Mouse (Mus musculus) MEL (cell line): ENCODE data around the gene Copz1. TPM values are rescaled to one million over a fixed set of nuclear protein-coding genes. Genes with fewer than 3 reads are reported as not detected.

Experiments used
- DNase-seq: peaks from one replicate; pipeline ENCODE4 v3.0.0; 2011; ENCODE audit warnings: low read depth, low spot score
- H3K27ac ChIP-seq: 2 replicates; pipeline ENCODE4 v1.5.1; 2012; ENCODE audit warnings: low read depth, mild to moderate bottlenecking, control low read depth, low read length, moderate library complexity; ENCODE audit not compliant: control insufficient read depth
- H3K27me3 ChIP-seq, 2 experiments: fragments of 150-350 bp in 1 of 2; sonication (generic) in 1 of 2; 2 replicates each; pipeline ENCODE4 v1.6.1; 2012; ENCODE audit warnings: low read length in 2 of 2, mild to moderate bottlenecking in 2 of 2, improper control_type of control experiment in 1 of 2, moderate library complexity in 1 of 2; ENCODE audit not compliant: insufficient read depth in 2 of 2, control insufficient read depth in 1 of 2
- H3K36me3 ChIP-seq, 2 experiments: 2 replicates each; pipeline ENCODE4 v1.6.1; 2012 to 2014; ENCODE audit warnings: low read length in 2 of 2, improper control_type of control experiment in 1 of 2, inconsistent platforms in 1 of 2, mild to moderate bottlenecking in 1 of 2; ENCODE audit not compliant: insufficient read depth in 2 of 2, control insufficient read depth in 1 of 2
- H3K4me1 ChIP-seq, 2 experiments: fragments of 150-350 bp in 1 of 2; sonication (generic) in 1 of 2; 2 replicates each; pipeline ENCODE4 v1.6.1; 2012; ENCODE audit warnings: low read length in 2 of 2, improper control_type of control experiment in 1 of 2, mild to moderate bottlenecking in 1 of 2; ENCODE audit not compliant: insufficient read depth in 2 of 2, control insufficient read depth in 1 of 2
- H3K4me3 ChIP-seq, 2 experiments: fragments of 150-350 bp in 1 of 2; sonication (generic) in 1 of 2; 2 replicates each; pipeline ENCODE4 v1.5.1; 2012; ENCODE audit warnings: low read depth in 2 of 2, low read length in 2 of 2, mild to moderate bottlenecking in 2 of 2, moderate library complexity in 2 of 2, control low read depth in 1 of 2, improper control_type of control experiment in 1 of 2; ENCODE audit not compliant: control insufficient read depth in 1 of 2, insufficient read depth in 1 of 2
- H3K79me2 ChIP-seq: 2 replicates; pipeline ENCODE4 v1.6.1; 2012; ENCODE audit warnings: mild to moderate bottlenecking, low read length, moderate library complexity; ENCODE audit not compliant: control insufficient read depth, poor library complexity, insufficient read depth
- H3K9ac ChIP-seq: 2 replicates; pipeline ENCODE4 v1.6.1; 2012; ENCODE audit warnings: low read depth, mild to moderate bottlenecking, control low read depth, low read length, moderate library complexity; ENCODE audit not compliant: control insufficient read depth, poor library complexity, severe bottlenecking
- H3K9me3 ChIP-seq: fragments of 150-350 bp; sonication (generic); replicated peaks from 2 replicates; pipeline ENCODE4 v1.6.1; 2012; ENCODE audit warnings: mild to moderate bottlenecking, low read length, improper control_type of control experiment, moderate library complexity; ENCODE audit not compliant: insufficient read depth
- BHLHE40 ChIP-seq: IDR thresholded peaks from 2 replicates; pipeline ENCODE4 v1.6.1; 2012; ENCODE audit warnings: low read depth, mild to moderate bottlenecking, inconsistent platforms, low read length, improper control_type of control experiment, borderline replicate concordance
- CTCF ChIP-seq, 3 experiments: IDR thresholded peaks in 2 of 3; conservative IDR thresholded peaks in 1 of 3; 2 replicates each; pipeline ENCODE4 v1.5.1; 2011 to 2012; ENCODE audit warnings: low read length in 3 of 3, low read depth in 2 of 3, mild to moderate bottlenecking in 2 of 3, improper control_type of control experiment in 1 of 3, inconsistent platforms in 1 of 3, mixed read lengths in 1 of 3, moderate library complexity in 1 of 3; ENCODE audit not compliant: control insufficient read depth in 1 of 3, insufficient read depth in 1 of 3, poor library complexity in 1 of 3, severe bottlenecking in 1 of 3
- GABPA ChIP-seq: IDR thresholded peaks from 2 replicates; pipeline ENCODE4 v1.6.1; 2012; ENCODE audit warnings: low read depth, mild to moderate bottlenecking, inconsistent platforms, low read length, improper control_type of control experiment, moderate library complexity
- GATA1 ChIP-seq: IDR thresholded peaks from 2 replicates; pipeline ENCODE4 v1.6.1; 2011; ENCODE audit warnings: low read depth, low read length, improper control_type of control experiment
- MAX ChIP-seq: IDR thresholded peaks from 2 replicates; pipeline ENCODE4 v1.6.1; 2011; ENCODE audit warnings: low read length, improper control_type of control experiment
- MAZ ChIP-seq: IDR thresholded peaks from 2 replicates; pipeline ENCODE4 v1.6.1; 2012; ENCODE audit warnings: low read depth, mild to moderate bottlenecking, inconsistent platforms, low read length, improper control_type of control experiment
- MEF2A ChIP-seq: IDR thresholded peaks from 2 replicates; pipeline ENCODE4 v1.6.1; 2014; ENCODE audit warnings: low read depth, mild to moderate bottlenecking, inconsistent platforms, low read length, improper control_type of control experiment; ENCODE audit not compliant: poor library complexity, insufficient replicate concordance, severe bottlenecking; ENCODE audit errors: extremely low read depth
- NELFE ChIP-seq: IDR thresholded peaks from 2 replicates; pipeline ENCODE4 v1.6.1; 2011; ENCODE audit warnings: low read depth, low read length, improper control_type of control experiment
- POLR2A ChIP-seq, 2 experiments: IDR thresholded peaks; 2 replicates each; pipeline ENCODE4 v1.6.1; 2011 to 2012; ENCODE audit warnings: low read length in 2 of 2, mild to moderate bottlenecking in 2 of 2, control low read depth in 1 of 2, improper control_type of control experiment in 1 of 2, low read depth in 1 of 2, moderate library complexity in 1 of 2; ENCODE audit not compliant: control insufficient read depth in 1 of 2, insufficient read depth in 1 of 2, poor library complexity in 1 of 2
- RAD21 ChIP-seq: IDR thresholded peaks from 2 replicates; pipeline ENCODE4 v1.6.1; 2011; ENCODE audit warnings: mild to moderate bottlenecking, low read depth, low read length, improper control_type of control experiment
- RCOR1 ChIP-seq: IDR thresholded peaks from 2 replicates; pipeline ENCODE4 v1.6.1; 2012; ENCODE audit warnings: low read depth, mild to moderate bottlenecking, inconsistent platforms, low read length, improper control_type of control experiment
- SIN3A ChIP-seq: IDR thresholded peaks from 2 replicates; pipeline ENCODE4 v1.6.1; 2012; ENCODE audit warnings: low read length, improper control_type of control experiment, inconsistent platforms
- SMC3 ChIP-seq: IDR thresholded peaks from 2 replicates; pipeline ENCODE4 v1.6.1; 2011; ENCODE audit warnings: low read depth, low read length, improper control_type of control experiment
- TAL1 ChIP-seq: IDR thresholded peaks from 2 replicates; pipeline ENCODE4 v1.6.1; 2012; ENCODE audit warnings: mild to moderate bottlenecking, inconsistent platforms, low read length, moderate library complexity, mixed read lengths
- TBP ChIP-seq: IDR thresholded peaks from 2 replicates; pipeline ENCODE4 v1.8.0; 2011; ENCODE audit warnings: low read depth, low read length, improper control_type of control experiment
- TCF12 ChIP-seq: IDR thresholded peaks from 2 replicates; pipeline ENCODE4 v1.6.1; 2014; ENCODE audit warnings: low read depth, mild to moderate bottlenecking, inconsistent platforms, low read length, improper control_type of control experiment, moderate library complexity
- UBTF ChIP-seq: IDR thresholded peaks from 2 replicates; pipeline ENCODE4 v1.6.1; 2012; ENCODE audit warnings: low read depth, mild to moderate bottlenecking, inconsistent platforms, low read length, improper control_type of control experiment, moderate library complexity, borderline replicate concordance; ENCODE audit not compliant: insufficient read depth
- ZMIZ1 ChIP-seq: IDR thresholded peaks from 2 replicates; pipeline ENCODE4 v1.6.1; 2012; ENCODE audit warnings: low read depth, mild to moderate bottlenecking, inconsistent platforms, low read length, improper control_type of control experiment, moderate library complexity
- ZNF384 ChIP-seq: IDR thresholded peaks from 2 replicates; pipeline ENCODE4 v1.6.1; 2012; ENCODE audit warnings: low read depth, mild to moderate bottlenecking, inconsistent platforms, low read length, improper control_type of control experiment
- polyA plus RNA-seq, 2 experiments: library from polyadenylated mRNA; stranded (reverse) in 1 of 2; unstranded in 1 of 2; fragments of >175 nt in 1 of 2; fragments of >200 nt in 1 of 2; gene quantifications; 2 replicates each; pipeline versions ENCODE4 v1.2.1 to v1.2.4; 2012; ENCODE audit warnings: low replicate concordance in 2 of 2, low read depth in 1 of 2; ENCODE audit not compliant: insufficient read length in 2 of 2, insufficient read depth in 1 of 2, missing spikeins in 1 of 2
- total RNA-seq: library from RNA; depleted of rRNA; stranded (reverse); fragments of 300-350 nt; gene quantifications from 2 replicates; pipeline ENCODE4 v1.2.3, GENCODE M21; 2012

Copz1 gene
- total and polyA plus RNA-seq, 3 experiments: 46.7 to 822 (median 117) TPM

DNA sequence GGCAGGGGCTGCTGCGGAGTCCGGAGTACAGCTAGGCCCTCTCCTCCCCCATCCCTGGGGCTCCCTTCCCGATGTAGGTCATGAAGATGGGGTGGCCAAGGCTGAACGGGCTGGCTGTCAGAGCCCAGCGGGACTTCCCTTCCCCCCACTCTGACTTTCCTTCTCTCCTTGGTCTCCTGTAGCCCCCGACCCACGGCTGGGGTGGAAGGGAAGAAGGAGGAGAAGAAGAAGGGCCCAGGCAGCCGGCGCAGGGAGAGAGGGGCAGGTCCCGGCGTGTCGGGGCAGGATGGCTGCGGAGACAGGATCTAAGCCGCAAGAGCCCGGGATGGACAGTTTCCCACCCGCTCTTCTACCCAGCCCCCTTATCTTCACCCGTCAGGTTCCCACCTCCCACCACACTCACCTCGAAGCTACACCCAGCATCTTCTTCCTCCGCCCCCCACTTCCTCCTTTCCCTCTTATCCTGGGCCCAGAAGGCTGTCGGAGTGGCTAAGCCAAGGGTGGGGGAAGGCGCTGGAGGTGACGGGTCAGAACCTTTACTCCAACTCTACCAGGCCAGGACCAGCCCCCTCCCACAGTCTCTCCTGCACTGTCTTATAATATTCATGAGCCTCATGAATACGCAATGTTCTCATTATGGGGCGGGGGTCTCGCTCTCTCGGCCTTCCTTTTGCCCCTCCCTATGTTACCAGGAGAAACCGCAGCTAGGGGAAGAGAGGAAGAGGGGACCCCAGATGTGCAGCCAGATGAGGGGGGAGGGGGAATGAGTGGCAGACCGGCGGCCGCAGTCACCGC lies 66.8 kb downstream of the Copz1 start (continued):
- TF ChIP-seq MEF2A (no peak), TAL1 (peak; percentile 94), TCF12 (peak; percentile 92), MAZ (peak; percentile 64), GATA1 (peak; percentile 77), SMC3 (no peak), MAX (no peak), BHLHE40 (no peak), UBTF (0 out of 2 replicates have a peak, but pooled peaks have one; percentile 56), TBP (peak; percentile 54; the same call in 1 of the 2 replicates), CTCF (IDR thresholded peaks at IDR 0.05 in 2 of 3, conservative IDR thresholded peaks at IDR 0.05 in 1 of 3; ENCODE audit: control insufficient read depth in 1 of 3, insufficient read depth in 1 of 3, low read depth in 2 of 3, low read length in 3 of 3, poor library complexity in 1 of 3, severe bottlenecking in 1 of 3) (no peak), ZNF384 (no peak), RAD21 (no peak), SIN3A (peak; percentile 64), RCOR1 (peak; percentile 41; the same call in 1 of the 2 replicates), GABPA (no peak)

DNA sequence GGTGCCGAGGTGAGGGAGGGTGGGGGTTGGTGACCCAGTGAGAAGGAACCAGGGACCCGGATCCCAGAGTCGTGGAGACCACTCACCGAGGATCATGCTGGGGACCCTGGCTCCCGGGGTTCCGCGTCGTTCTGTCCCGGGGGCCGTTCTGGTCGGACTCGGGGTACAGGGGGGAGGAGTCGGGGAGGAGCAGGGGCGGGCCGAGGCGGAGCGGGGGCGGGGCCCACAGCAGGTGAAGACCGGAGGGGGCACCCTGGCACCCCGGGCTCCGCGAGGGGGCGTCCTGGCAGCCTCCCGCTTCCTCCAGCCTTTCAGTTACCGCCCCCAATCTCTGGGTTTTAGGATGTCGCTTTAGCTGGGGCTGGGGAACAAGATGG lies 67.4 kb downstream of the Copz1 start, which contains the start of gene Zfp385a:
TSS of gene Zfp385a (minus strand) at position 133 of the 377 bp plus-strand sequence.
- H3K36me3 ChIP-seq: peaks cover 0 to 12% of the 10 kb centered on the region in 2 experiments; a peak in 3 of 4 replicates
- H3K9me3 ChIP-seq: no peaks in the 10 kb centered on the region
- no peaks in the 10 kb centered on the region for H3K27me3 ChIP-seq
- peak within 1 kb of the TSS; percentile 87 for H3K27ac ChIP-seq
- peak; percentile 78 for DNase-seq
- peaks cover 0 to 18% of the 10 kb centered on the region in 2 experiments; a peak in 3 of 4 replicates for H3K4me1 ChIP-seq
- peak within 1 kb of the TSS; percentile 71 to 82 for H3K4me3 ChIP-seq
- H3K79me2 ChIP-seq: peaks cover 15% of the 10 kb centered on the region
- TF ChIP-seq ZMIZ1: no peak
- no peak for TF ChIP-seq GABPA
- peak; percentile 70 for TF ChIP-seq NELFE
- no peak for TF ChIP-seq MAX
- TF ChIP-seq CTCF (IDR thresholded peaks at IDR 0.05 in 2 of 3, conservative IDR thresholded peaks at IDR 0.05 in 1 of 3; ENCODE audit: control insufficient read depth in 1 of 3, insufficient read depth in 1 of 3, low read depth in 2 of 3, low read length in 3 of 3, poor library complexity in 1 of 3, severe bottlenecking in 1 of 3): peak in 2 of 3 experiments; percentile 34 to 46; a peak in 4 of 6 replicates
- TF ChIP-seq BHLHE40: no peak
- TF ChIP-seq POLR2A (IDR thresholded peaks at IDR 0.05; ENCODE audit: control insufficient read depth in 1 of 2, insufficient read depth in 1 of 2, low read depth in 1 of 2, low read length in 2 of 2, poor library complexity in 1 of 2): peak; percentile 40 to 54; a peak in 1 of 4 replicates
- H3K9ac ChIP-seq: peak within 1 kb of the TSS; percentile 72
